Mouse (Mus musculus): Measurements from ENCODE around the gene Cpsf3. TPM values are rescaled to one million over a fixed set of nuclear protein-coding genes. Genes with fewer than 3 reads are reported as not detected.

Gene Cpsf3
- polyA plus RNA-seq, 1 experiment from 2014 or later: 140 TPM

Other genes with a start within 250 kb of the Cpsf3 start
- 40.3 and 43.4 TPM in 2 replicates for gene Itgb1bp1, start 893 bp downstream of the Cpsf3 start, polyA plus RNA-seq (2016; fragmentation: Nextera tagmentation; extraction: Ambion mirVana)
- 50.3 and 51.3 TPM in 2 replicates for gene Iah1, start 31.0 kb downstream of the Cpsf3 start, polyA plus RNA-seq (2016; fragmentation: Nextera tagmentation; extraction: Ambion mirVana)
- 43.9 and 47.9 TPM in 2 replicates for gene Adam17, start 88.2 kb downstream of the Cpsf3 start, polyA plus RNA-seq (2016; fragmentation: Nextera tagmentation; extraction: Ambion mirVana)
- 878 and 895 TPM in 2 replicates for gene Ywhaq, start 132.2 kb downstream of the Cpsf3 start, polyA plus RNA-seq (2016; fragmentation: Nextera tagmentation; extraction: Ambion mirVana)

Data from limb, embryonic 10.5 days (tissue).